Mouse (Mus musculus) left cerebral cortex, adult 2 months (tissue): ENCODE data around the gene Slc6a19. TPM values are rescaled to one million over a fixed set of nuclear protein-coding genes. Genes with fewer than 3 reads are reported as not detected.
"Not testable (repeated sequence)": the region's sequence is repeated elsewhere in the genome, so short reads cannot be mapped to it uniquely, and the experiment has no call there.

Experiments used
- DNase-seq, 2 experiments: peaks; one replicate each; pipeline ENCODE4 v3.0.0; 2021 to 2022; ENCODE audit warnings: low spot score in 2 of 2, mixed read lengths in 1 of 2; ENCODE audit errors: extremely low spot score in 1 of 2
- H3K27ac ChIP-seq: fragments of 200-600 bp; 2 replicates; pipeline ENCODE4 v1.8.1; 2022
- H3K4me3 ChIP-seq: fragments of 200-600 bp; 2 replicates; pipeline ENCODE4 v1.8.1; 2022
- CTCF ChIP-seq: fragments of 200-600 bp; IDR thresholded peaks from 2 replicates; pipeline ENCODE4 v1.8.1; 2022; ENCODE audit warnings: antibody characterized with exemption, mild to moderate bottlenecking, moderate library complexity
- intact Hi-C: fragments of 180-260 bp; cut with DNase I; formaldehyde crosslinking; loops from one replicate; pipeline ENCODE4 v1.15.1; 2025
- long read RNA-seq, 2 experiments: library from polyadenylated mRNA; stranded (forward); transcript quantifications; one replicate each; pipeline ENCODE4 v2.0.0; 2021; ENCODE audit warnings: borderline mapping rate in 2 of 2
- total RNA-seq, 2 experiments: library from RNA; stranded (reverse); gene quantifications; 2 replicates each; pipeline ENCODE4 v1.2.3; 2021

The Slc6a19 gene
- total RNA-seq: under 1 TPM in 1 of 2 experiments, not detected in 1; 0.16 TPM
- long read RNA-seq, experiment 1: 0 reads
- long read RNA-seq, experiment 2: 0 reads

GRCm38 (mm10) chr13:73704694-73705325 lies at the start of gene Slc6a19:
Slc6a19 (minus strand) TSS chr13:73704865.
- no peak within 1 kb of the TSS for H3K4me3 ChIP-seq
- no peak within 1 kb of the TSS for H3K27ac ChIP-seq
- no peak for DNase-seq
- TF ChIP-seq CTCF: no peak
- intact Hi-C loops: no loop called here

- intact Hi-C loops: no loop called here
- no peak overlapping the region for H3K4me3 ChIP-seq
- TF ChIP-seq CTCF: no peak
- DNase-seq: no peak
- H3K27ac ChIP-seq: no peak overlapping the region
Observed at GRCm38 (mm10) chr13:73751284-73751683, 46.6 kb upstream of the Slc6a19 start.

DNA sequence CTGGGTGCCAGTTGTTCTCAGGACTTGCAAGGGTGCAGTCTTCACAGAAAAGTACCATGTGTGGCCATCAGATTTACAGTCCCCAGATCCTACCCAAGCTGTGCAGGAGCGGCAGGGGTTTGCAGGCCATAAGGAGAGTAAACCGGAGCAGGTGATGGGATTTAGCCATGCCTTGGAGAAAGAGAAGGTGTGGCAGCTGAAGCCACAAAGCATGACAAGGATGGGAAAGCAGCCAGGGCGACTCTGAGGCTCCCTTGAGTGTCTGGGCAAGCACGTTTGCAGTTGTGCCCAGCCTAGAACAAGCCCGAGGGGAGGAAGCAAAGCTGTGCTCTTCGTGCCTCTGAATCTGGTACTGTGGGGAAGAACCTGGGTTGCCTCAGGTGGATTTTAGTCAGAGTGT lies 45.8 kb upstream of the Slc6a19 start:
- intact Hi-C loops: no loop called here
- no peak overlapping the region for H3K27ac ChIP-seq
- no peak for TF ChIP-seq CTCF
- H3K4me3 ChIP-seq: no peak overlapping the region
- DNase-seq: no peak

DNA sequence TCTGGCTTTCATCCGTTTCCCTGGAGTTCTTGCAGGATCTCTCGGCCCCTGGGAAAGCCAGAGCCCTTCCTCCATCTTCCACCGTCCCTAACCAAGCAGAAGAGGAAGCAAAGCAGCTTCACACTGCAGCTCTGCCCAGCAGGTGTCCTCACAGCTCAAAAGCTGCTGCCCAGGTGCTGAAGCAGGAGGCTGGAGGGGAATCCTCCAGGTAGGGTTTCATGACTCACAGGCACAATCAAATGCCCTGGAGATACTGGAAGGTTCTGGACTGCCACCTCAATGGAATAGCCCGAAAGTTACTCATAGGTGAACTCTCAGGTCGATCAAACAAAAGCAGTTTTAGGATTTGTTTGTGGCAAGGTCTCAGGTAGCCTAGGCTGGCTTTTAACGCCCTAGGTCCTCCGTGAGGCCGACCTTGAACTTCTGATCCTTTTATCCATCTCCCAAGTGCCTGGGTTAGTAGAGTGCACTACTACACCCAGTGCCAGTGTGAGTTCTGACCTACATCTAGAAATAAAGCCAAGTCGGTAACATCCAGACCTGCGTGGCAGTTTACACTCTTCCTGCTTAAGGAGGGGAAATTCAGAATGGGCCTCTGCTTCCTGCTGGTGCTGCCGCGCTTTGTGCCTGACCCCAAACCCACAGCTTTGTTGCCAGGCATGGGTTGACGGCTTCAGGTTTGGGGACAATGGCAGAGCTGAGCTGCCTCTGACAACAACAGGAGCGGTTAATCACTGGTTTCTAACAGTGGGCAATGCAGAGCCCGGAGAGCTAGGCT lies 44.2 kb upstream of the Slc6a19 start:
- intact Hi-C loops: no loop called here
- H3K27ac ChIP-seq: no peak overlapping the region
- DNase-seq: no peak
- H3K4me3 ChIP-seq: no peak overlapping the region
- TF ChIP-seq CTCF: peak; percentile 14

GRCm38 (mm10) chr13:73743662-73744061 lies 39.0 kb upstream of the Slc6a19 start:
- no peak overlapping the region for H3K27ac ChIP-seq
- intact Hi-C loops: no loop called here

DNA sequence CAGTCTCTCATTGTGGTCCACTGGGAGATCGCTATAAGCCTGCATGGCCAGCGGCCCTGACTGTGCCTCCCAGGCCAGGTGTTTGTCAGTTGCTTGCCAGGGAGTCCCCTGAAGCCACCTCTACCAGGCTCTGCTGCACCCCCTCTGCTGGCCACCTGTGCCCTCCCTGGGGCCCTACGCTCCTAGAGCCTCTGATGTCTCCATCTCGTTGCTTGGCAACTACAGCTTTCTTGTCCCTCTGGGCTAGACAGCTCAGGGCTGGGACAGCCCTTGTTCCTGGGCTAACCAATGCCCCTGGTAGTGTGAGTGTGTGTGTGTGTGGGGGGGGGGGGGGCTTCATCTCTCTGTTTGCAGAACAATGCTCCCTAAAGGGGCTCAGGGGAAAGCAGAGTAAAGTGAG lies 38.3 kb upstream of the Slc6a19 start:
- intact Hi-C loops: no loop called here
- Histone ChIP-seq H3K4me3 (no peak overlapping the region), H3K27ac (no peak overlapping the region)
- DNase-seq: no peak
- TF ChIP-seq CTCF: no peak

More at GRCm38 (mm10) chr13:73743662-73744061, 39.0 kb upstream of the Slc6a19 start:
- no peak for TF ChIP-seq CTCF
- no peak for DNase-seq
- H3K4me3 ChIP-seq: no peak overlapping the region

DNA sequence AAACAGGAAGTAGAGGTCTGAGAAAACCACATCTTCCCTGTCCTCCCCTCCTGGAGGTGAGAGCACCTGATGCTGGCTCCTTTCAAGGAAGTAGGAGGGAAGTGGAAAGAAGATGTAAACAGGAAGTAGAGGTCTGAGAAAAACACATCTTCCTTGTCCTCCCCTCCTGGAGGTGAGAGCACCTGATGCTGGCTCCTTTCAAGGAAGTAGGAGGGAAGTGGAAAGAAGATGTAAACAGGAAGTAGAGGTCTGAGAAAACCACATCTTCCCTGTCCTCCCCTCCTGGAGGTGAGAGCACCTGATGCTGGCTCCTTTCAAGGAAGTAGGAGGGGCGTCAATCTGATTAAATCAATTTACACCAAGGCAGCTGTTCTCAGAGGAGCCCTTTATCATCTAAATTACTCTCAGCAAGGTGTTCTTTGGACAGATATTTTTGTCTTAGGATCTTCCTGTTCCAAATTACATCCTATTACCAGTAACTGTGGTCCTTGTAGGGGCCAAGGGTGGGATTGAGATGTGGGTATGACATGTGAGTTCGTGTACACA lies 35.8 kb upstream of the Slc6a19 start:
- H3K4me3 ChIP-seq, DNase-seq, H3K27ac ChIP-seq, intact Hi-C loops: not testable (repeated sequence)

DNA sequence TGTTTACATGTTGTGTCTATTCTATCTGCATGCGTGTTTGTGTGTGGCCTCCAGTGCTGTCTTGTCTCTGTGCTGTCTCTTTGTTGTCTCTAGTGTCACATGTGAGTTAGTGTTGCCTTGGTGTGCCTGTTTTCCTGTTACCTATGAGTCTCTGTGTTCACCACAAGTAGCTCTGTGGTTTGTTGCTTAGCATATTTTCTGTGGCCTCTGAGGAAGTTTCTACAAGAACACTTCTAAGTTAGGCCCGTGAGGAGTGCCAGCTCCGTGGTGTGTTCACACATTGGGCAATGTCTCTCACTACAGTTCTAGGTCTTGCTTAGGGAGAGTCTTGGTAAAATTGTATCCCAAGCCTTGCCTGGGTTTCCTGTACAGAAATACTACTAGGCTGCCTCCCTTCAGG lies 32.3 kb upstream of the Slc6a19 start:
- intact Hi-C loops: no loop called here
- no peak for TF ChIP-seq CTCF
- no peak overlapping the region for H3K4me3 ChIP-seq
- DNase-seq: no peak
- no peak overlapping the region for H3K27ac ChIP-seq

GRCm38 (mm10) chr13:73735928-73736327 lies 31.3 kb upstream of the Slc6a19 start:
- intact Hi-C loops: no loop called here
- TF ChIP-seq CTCF: no peak
- no peak overlapping the region for H3K27ac ChIP-seq
- H3K4me3 ChIP-seq: no peak overlapping the region
- no peak for DNase-seq

- Histone ChIP-seq H3K27ac (no peak overlapping the region), H3K4me3 (no peak overlapping the region)
- no peak for TF ChIP-seq CTCF
- no peak for DNase-seq
- intact Hi-C loops: no loop called here
Observed at GRCm38 (mm10) chr13:73735270-73735669, 30.6 kb upstream of the Slc6a19 start.

- intact Hi-C loops: no loop called here
- DNase-seq: no peak
- Histone ChIP-seq H3K27ac (no peak overlapping the region), H3K4me3 (no peak overlapping the region)
- no peak for TF ChIP-seq CTCF
Observed at GRCm38 (mm10) chr13:73734379-73734778, 29.7 kb upstream of the Slc6a19 start.
